Mouse (Mus musculus) embryo, embryonic 10.5 days (tissue): ENCODE results near the gene Igf2r.

ENCODE experiments used
- DNase-seq: peaks from one replicate; pipeline ENCODE4 v3.0.0-alpha.2; 2015; ENCODE audit warnings: low spot score

Igf2r gene

GRCm38 (mm10) chr17:12782861-12783847 is 13.7 kb upstream of the Igf2r start:
- no peak for DNase-seq

- DNase-seq, result peak; percentile 68
Observed at GRCm38 (mm10) chr17:12781101-12781500, 11.6 kb upstream of the Igf2r start.

- peak; percentile 74 for DNase-seq
Observed at GRCm38 (mm10) chr17:12780125-12780524, 10.7 kb upstream of the Igf2r start.

GRCm38 (mm10) chr17:12779442-12779841 is 10.0 kb upstream of the Igf2r start:
- no peak for DNase-seq

GRCm38 (mm10) chr17:12773956-12774355 is 4.5 kb upstream of the Igf2r start:
- no peak for DNase-seq

- no peak for DNase-seq
Observed at GRCm38 (mm10) chr17:12770500-12770899, 1.0 kb upstream of the Igf2r start.

GRCm38 (mm10) chr17:12768415-12769379 is 767 bp downstream of the Igf2r start:
- no peak for DNase-seq

GRCm38 (mm10) chr17:12767294-12767852 is 2.1 kb downstream of the Igf2r start:
- DNase-seq, result no peak

GRCm38 (mm10) chr17:12763412-12763811 is 6.1 kb downstream of the Igf2r start:
- no peak for DNase-seq

- no peak for DNase-seq
Observed at GRCm38 (mm10) chr17:12760355-12761146, 8.9 kb downstream of the Igf2r start.

- DNase-seq, result no peak
Observed at GRCm38 (mm10) chr17:12759646-12760074, 9.8 kb downstream of the Igf2r start.

GRCm38 (mm10) chr17:12758701-12759455 is 10.6 kb downstream of the Igf2r start:
- no peak for DNase-seq

- DNase-seq, result no peak
Observed at GRCm38 (mm10) chr17:12757990-12758389, 11.5 kb downstream of the Igf2r start.

GRCm38 (mm10) chr17:12757161-12757560 is 12.3 kb downstream of the Igf2r start:
- DNase-seq, result no peak

- no peak for DNase-seq
Observed at GRCm38 (mm10) chr17:12755951-12756350, 13.5 kb downstream of the Igf2r start.

GRCm38 (mm10) chr17:12755146-12755545 is 14.3 kb downstream of the Igf2r start:
- no peak for DNase-seq

- no peak for DNase-seq
Observed at GRCm38 (mm10) chr17:12754243-12755007, 15.0 kb downstream of the Igf2r start.

- no peak for DNase-seq
Observed at GRCm38 (mm10) chr17:12753050-12753449, 16.4 kb downstream of the Igf2r start.

GRCm38 (mm10) chr17:12751641-12752040 is 17.8 kb downstream of the Igf2r start:
- peak; percentile 68 for DNase-seq

GRCm38 (mm10) chr17:12751218-12751617 is 18.2 kb downstream of the Igf2r start:
- DNase-seq, result peak; percentile 62
